Mouse (Mus musculus) ES-Bruce4 (cell line): Measurements from ENCODE around the gene Prpf40b.

Source experiments
- CTCF ChIP-seq: IDR thresholded peaks from one replicate; pipeline ENCODE4 v1.8.1; 2011; ENCODE audit warnings: low read depth, low read length
- POLR2A ChIP-seq: IDR thresholded peaks from one replicate; pipeline ENCODE4 v1.8.1; 2011; ENCODE audit warnings: low read length; ENCODE audit not compliant: insufficient read depth

- TF ChIP-seq CTCF: no peak
- TF ChIP-seq POLR2A: no peak
Observed at GRCm38 (mm10) chr15:99364022-99364530, 69.2 kb downstream of the Prpf40b start.
